Mouse (Mus musculus): ENCODE results near the gene Gckr.

DNA sequence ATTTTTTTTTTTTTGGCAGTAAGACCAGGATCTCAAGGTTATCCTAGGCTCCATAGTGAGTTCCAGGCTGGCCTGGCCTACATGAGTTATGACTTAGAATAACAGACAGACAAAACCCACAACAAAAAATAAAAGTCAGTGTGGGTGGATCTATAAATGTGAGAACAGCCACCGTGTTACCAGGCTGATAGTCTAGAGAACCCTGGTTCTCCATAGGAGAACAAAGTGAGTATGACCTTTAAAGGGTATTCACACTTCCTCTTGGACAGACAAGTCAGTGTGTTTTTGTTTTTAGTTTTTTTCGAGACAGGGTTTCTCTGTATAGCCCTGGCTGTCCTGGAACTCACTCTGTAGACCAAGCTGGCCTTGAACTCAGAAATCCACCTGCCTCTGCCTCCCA is 41.3 kb upstream of the Gckr start:
- TF ChIP-seq CTCF (IDR thresholded peaks at IDR 0.05; ENCODE audit: low read depth) (no peak), EP300 (optimal IDR thresholded peaks at IDR 0.05) (no peak)
